Mouse (Mus musculus) cerebral cortex, adult 2 months (tissue): ENCODE data around the gene Olfr506.

Source experiments
- WGBS: fragments of 180-500 bp; shearing (Covaris S2); methylation state at CpG from one replicate; pipeline ENCODE4 v1.1.7; 2018; 5-methylcytosine and 5-hydroxymethylcytosine counted together

Olfr506 gene

GRCm38 (mm10) chr7:108610487-108610886 is at the start of gene Olfr506:
Olfr506 (plus strand) TSS chr7:108610787.

GRCm38 (mm10) chr7:108565693-108566092 is 44.9 kb upstream of the Olfr506 start, which contains the start of gene Olfr504:
Olfr504 (minus strand) TSS chr7:108565793.
- 91% methylated on average over 1 of the region's 1 CpGs for WGBS

GRCm38 (mm10) chr7:108589797-108590196 is 20.8 kb upstream of the Olfr506 start:
- WGBS: 88% methylated on average over 1 of the region's 1 CpGs

- 81% methylated on average over 3 of the region's 3 CpGs for WGBS
Measured at GRCm38 (mm10) chr7:108601916-108602315, 8.7 kb upstream of the Olfr506 start.

- 87% methylated on average over 2 of the region's 2 CpGs for WGBS
Measured at GRCm38 (mm10) chr7:108614110-108614509, 3.5 kb downstream of the Olfr506 start.

GRCm38 (mm10) chr7:108616781-108617180 is 6.2 kb downstream of the Olfr506 start:
- 73% methylated on average over 3 of the region's 3 CpGs for WGBS

GRCm38 (mm10) chr7:108621514-108621913 is 10.9 kb downstream of the Olfr506 start, which contains the start of gene Olfr507:
Olfr507 (plus strand) TSS chr7:108621814.
- 78% methylated on average over 2 of the region's 2 CpGs for WGBS

- 82% methylated on average over 3 of the region's 3 CpGs for WGBS
Measured at GRCm38 (mm10) chr7:108629694-108630093, 19.1 kb downstream of the Olfr506 start, which contains the start of gene Olfr508. Olfr508 (plus strand) TSS chr7:108629994.

GRCm38 (mm10) chr7:108651806-108652205 is 41.2 kb downstream of the Olfr506 start, which contains the start of gene Olfr509:
Olfr509 (minus strand) TSS chr7:108651906.

GRCm38 (mm10) chr7:108662419-108662818 is 51.8 kb downstream of the Olfr506 start:
- WGBS: 80% methylated on average over 3 of the region's 3 CpGs
